Mouse (Mus musculus): ENCODE data around the gene Pcdh7.

DNA sequence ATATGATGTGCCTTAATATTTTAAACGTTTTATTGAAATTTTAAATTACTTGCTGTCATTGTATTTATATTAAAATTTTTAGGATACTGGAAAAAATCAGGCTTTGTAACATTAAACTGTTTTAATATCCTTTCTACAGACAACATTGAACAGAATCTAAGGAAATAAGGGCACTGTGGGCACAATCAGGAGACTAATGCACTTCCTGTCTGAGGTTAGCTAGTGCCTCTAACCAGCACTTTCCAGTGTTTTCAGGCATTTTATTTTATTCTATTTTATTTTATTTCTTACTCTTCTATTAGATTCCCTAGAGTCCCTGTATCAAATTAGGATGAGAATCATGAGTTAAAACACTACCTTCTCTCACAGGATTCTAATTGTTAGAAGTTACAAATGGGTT, 28.1 kb downstream of the Pcdh7 start:
- TF ChIP-seq POLR2A (IDR thresholded peaks at IDR 0.05; ENCODE audit: extremely low read depth, insufficient read depth, low read length) (no peak), CTCF (IDR thresholded peaks at IDR 0.05; ENCODE audit: low read depth, low read length) (no peak)

Data from liver, adult 2 months (tissue).